ENCODE assay signal across 21 mouse cellular contexts in the genomic region with DNA sequence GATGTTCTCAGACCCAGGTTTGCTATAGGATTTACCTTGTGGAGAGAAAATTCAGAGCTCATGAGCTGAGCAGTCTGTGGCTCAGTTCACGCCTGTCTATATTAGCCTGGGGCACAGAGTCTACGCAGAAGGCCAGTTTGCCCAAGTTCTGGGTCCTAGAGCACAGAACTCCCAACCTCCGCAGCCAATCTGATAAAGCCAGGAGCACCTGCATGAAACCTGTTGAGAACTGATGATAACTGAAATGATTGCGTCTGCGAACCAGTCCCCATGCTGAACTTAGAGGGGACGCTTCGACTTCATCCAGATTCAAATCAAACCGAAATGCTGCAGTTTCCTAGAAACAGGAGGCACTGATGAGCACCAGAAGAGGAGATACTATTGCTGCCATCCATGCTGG.
DNase-seq lines count a peak whose midpoint lies in the region; ATAC-seq and TF ChIP-seq lines count a peak whose summit lies in the region.
"Had no signal": no experiment of that assay in that cellular context is flagged by ENCODE, and none has a peak within 500 bp of the region (broad histone marks: within the 10 kb centered on the region; RNA-seq: fewer than 3 reads in every experiment).

No protein-coding gene starts in this region.

- DNase-seq in gastrocnemius, adult 2 months = no peak
- DNase-seq in gastrocnemius, postnatal 36 days = no peak
- DNase-seq in kidney, adult 2 months = no peak
- DNase-seq in kidney, adult 18-20 months = no peak
- peak; percentile 16 for DNase-seq in limb, embryonic 11.5 days (ENCODE audit: low spot score)
- no peak for DNase-seq in cerebellum, adult 9-10 months
- DNase-seq in left cerebral cortex, adult 2 months (ENCODE audit: extremely low spot score in 1 of 2, low spot score in 2 of 2) = no peak
- DNase-seq: adrenal gland, postnatal 25 days; cerebellum, adult 8-10 months; layer of hippocampus, postnatal 36 days; retina, postnatal 1 day; right cerebral cortex, postnatal 25 days; spleen, adult 18-20 months had no signal

- no peak for TF ChIP-seq CTCF in gastrocnemius, adult 2 months (IDR thresholded peaks at IDR 0.05)
- no peak for TF ChIP-seq CTCF in kidney, adult 2 months (conservative IDR thresholded peaks at IDR 0.05; ENCODE audit: insufficient read depth, insufficient read length, low read depth, low read length)
- TF ChIP-seq CTCF in left cerebral cortex, adult 2 months (IDR thresholded peaks at IDR 0.05) = no peak

- no peak for TF ChIP-seq POLR2A in kidney, adult 2 months (IDR thresholded peaks at IDR 0.05; ENCODE audit: low read depth, low read length)

- no peak overlapping the region for H3K4me2 ChIP-seq in limb, embryonic 11.5 days (ENCODE audit: low read depth, severe bottlenecking)
- peak overlapping the region; percentile 43 for H3K4me2 ChIP-seq in liver, embryonic 16.5 days (ENCODE audit: low read depth, low read length)
- H3K4me2 ChIP-seq: heart, embryonic 13.5 days; hindbrain, embryonic 13.5 days; limb, embryonic 15.5 days; midbrain, embryonic 15.5 days; neural tube, embryonic 12.5 days had no signal

- no peaks in the 10 kb centered on the region for H3K27me3 ChIP-seq in kidney, adult 2 months (replicated peaks; ENCODE audit: control insufficient read depth, insufficient read depth, low read length)
- H3K27me3 ChIP-seq in limb, embryonic 11.5 days (ENCODE audit: control insufficient read depth, insufficient read depth, low read length) = no peaks in the 10 kb centered on the region
- no peaks in the 10 kb centered on the region for H3K27me3 ChIP-seq in liver, embryonic 16.5 days (ENCODE audit: control insufficient read depth, insufficient read depth, low read depth, low read length)
- H3K27me3 ChIP-seq: hindbrain, embryonic 13.5 days; limb, embryonic 15.5 days; midbrain, embryonic 15.5 days; neural tube, embryonic 12.5 days had no signal

- H3K4me3 ChIP-seq in gastrocnemius, adult 2 months = no peak overlapping the region
- H3K4me3 ChIP-seq in kidney, adult 2 months (ENCODE audit: insufficient read depth, low read depth, low read length) = peak overlapping the region; percentile 14
- H3K4me3 ChIP-seq in limb, embryonic 11.5 days (ENCODE audit: low read depth, low read length) = no peak overlapping the region
- H3K4me3 ChIP-seq in liver, embryonic 16.5 days (ENCODE audit: low read depth, low read length) = peak overlapping the region; percentile 43
- no peak overlapping the region for H3K4me3 ChIP-seq in left cerebral cortex, adult 2 months
- H3K4me3 ChIP-seq: heart, embryonic 13.5 days; hindbrain, embryonic 13.5 days; limb, embryonic 15.5 days; midbrain, embryonic 15.5 days; neural tube, embryonic 12.5 days had no signal

- H3K27ac ChIP-seq in gastrocnemius, adult 2 months = peak overlapping the region; percentile 35
- H3K27ac ChIP-seq in kidney, adult 2 months (ENCODE audit: insufficient read depth, low read depth, low read length) = peak overlapping the region; percentile 68
- no peak overlapping the region for H3K27ac ChIP-seq in limb, embryonic 11.5 days (replicated peaks; ENCODE audit: low read depth, low read length)
- H3K27ac ChIP-seq in liver, embryonic 16.5 days (ENCODE audit: low read length) = peak overlapping the region; percentile 57
- no peak overlapping the region for H3K27ac ChIP-seq in left cerebral cortex, adult 2 months
- H3K27ac ChIP-seq: heart, embryonic 13.5 days; hindbrain, embryonic 13.5 days; limb, embryonic 15.5 days; macrophage; midbrain, embryonic 15.5 days; neural tube, embryonic 12.5 days had no signal

- WGBS in kidney, adult 2 months = 66% methylated on average over 8 of the region's 8 CpGs
- 86% methylated on average over 8 of the region's 8 CpGs for WGBS in limb, embryonic 11.5 days
- WGBS in liver, embryonic 16.5 days (ENCODE audit: insufficient replicate concordance) = 59% methylated on average over 8 of the region's 8 CpGs

- H3K36me3 ChIP-seq in kidney, adult 2 months (ENCODE audit: control insufficient read depth, insufficient read depth, low read length) = no peaks in the 10 kb centered on the region
- no peaks in the 10 kb centered on the region for H3K36me3 ChIP-seq in limb, embryonic 11.5 days (ENCODE audit: control insufficient read depth, insufficient read depth, low read length)
- no peaks in the 10 kb centered on the region for H3K36me3 ChIP-seq in liver, embryonic 16.5 days (ENCODE audit: control insufficient read depth, insufficient read depth)
- H3K36me3 ChIP-seq: heart, embryonic 13.5 days; hindbrain, embryonic 13.5 days; limb, embryonic 15.5 days; midbrain, embryonic 15.5 days; neural tube, embryonic 12.5 days had no signal

- H3K4me1 ChIP-seq in kidney, adult 2 months (ENCODE audit: control insufficient read depth, insufficient read depth, low read length) = peaks cover 10% of the 10 kb centered on the region; the same call in 1 of the 2 replicates
- peaks cover 18% of the 10 kb centered on the region for H3K4me1 ChIP-seq in limb, embryonic 11.5 days (ENCODE audit: control insufficient read depth, insufficient read depth, low read length)
- no peaks in the 10 kb centered on the region for H3K4me1 ChIP-seq in liver, embryonic 16.5 days (ENCODE audit: control insufficient read depth, low read depth, low read length)
- H3K4me1 ChIP-seq: hindbrain, embryonic 13.5 days; midbrain, embryonic 15.5 days; neural tube, embryonic 12.5 days had no signal

- no peak overlapping the region for H3K9ac ChIP-seq in limb, embryonic 11.5 days (ENCODE audit: low read length)
- H3K9ac ChIP-seq in liver, embryonic 16.5 days (ENCODE audit: low read depth, low read length) = no peak overlapping the region
- H3K9ac ChIP-seq: heart, embryonic 13.5 days; hindbrain, embryonic 13.5 days; limb, embryonic 15.5 days; midbrain, embryonic 15.5 days; neural tube, embryonic 12.5 days had no signal

- no peaks in the 10 kb centered on the region for H3K9me3 ChIP-seq in limb, embryonic 11.5 days (ENCODE audit: control insufficient read depth, low read length)
- no peaks in the 10 kb centered on the region for H3K9me3 ChIP-seq in liver, embryonic 16.5 days (replicated peaks; ENCODE audit: control insufficient read depth, low read length)
- H3K9me3 ChIP-seq: hindbrain, embryonic 13.5 days; limb, embryonic 15.5 days; midbrain, embryonic 15.5 days; neural tube, embryonic 12.5 days had no signal

- no peak for ATAC-seq in limb, embryonic 11.5 days (ENCODE audit: insufficient number of reproducible peaks, low FRiP score, low TSS enrichment, low read depth)
- ATAC-seq in liver, embryonic 16.5 days (ENCODE audit: low read depth) = no peak
- ATAC-seq: lung, postnatal 0 days; midbrain, embryonic 15.5 days had no signal

- intact Hi-C loops in gastrocnemius, adult 2 months (cut with DNase I) = no loop called here
- intact Hi-C loops in gastrocnemius, postnatal 36 days (cut with DNase I) = no loop called here
- intact Hi-C loops in left cerebral cortex, adult 2 months (cut with DNase I) = no loop called here

Comparison
In these comparisons a context has a peak if more than half of its experiments do, and no peak if none do; other contexts are left out.
1. H3K27ac ChIP-seq: peak in gastrocnemius, adult 2 months (single experiment), kidney, adult 2 months (single experiment) and liver, embryonic 16.5 days (single experiment); none in limb, embryonic 11.5 days (single experiment) and left cerebral cortex, adult 2 months (single experiment).
2. H3K4me3 ChIP-seq: peak in kidney, adult 2 months (single experiment) and liver, embryonic 16.5 days (single experiment); none in gastrocnemius, adult 2 months (single experiment), limb, embryonic 11.5 days (single experiment) and left cerebral cortex, adult 2 months (single experiment).